Mouse (Mus musculus): ENCODE results near the gene Taf6. TPM values are rescaled to one million over a fixed set of nuclear protein-coding genes. Genes with fewer than 3 reads are reported as not detected.

Taf6 gene
- polyA plus RNA-seq, 1 experiment from 2014 or later = 150 TPM

DNA sequence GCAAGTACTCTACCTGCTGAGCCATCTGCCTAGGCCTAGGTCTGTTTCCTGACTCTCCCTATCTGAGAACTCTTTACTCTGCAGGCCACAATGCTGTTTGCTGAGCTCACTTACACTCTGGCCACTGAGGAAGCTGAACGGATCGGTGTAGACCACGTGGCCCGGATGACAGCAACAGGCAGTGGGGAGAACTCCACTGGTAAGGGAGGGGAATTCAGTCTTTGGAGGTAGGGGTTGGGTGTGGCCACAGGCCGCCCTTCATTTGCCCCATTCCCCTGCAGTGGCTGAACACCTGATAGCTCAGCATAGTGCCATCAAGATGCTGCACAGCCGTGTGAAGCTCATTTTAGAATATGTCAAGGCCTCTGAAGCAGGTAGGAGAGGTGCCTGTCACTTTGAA lies 24.2 kb downstream of the Taf6 start:
- Histone ChIP-seq H3K4me3 (ENCODE audit: low read depth, low read length) (no peak overlapping the region), H3K36me3 (ENCODE audit: control insufficient read depth, insufficient read depth, low read length) (peaks cover 31% of the 10 kb centered on the region; the same call in 1 of the 2 replicates)

DNA sequence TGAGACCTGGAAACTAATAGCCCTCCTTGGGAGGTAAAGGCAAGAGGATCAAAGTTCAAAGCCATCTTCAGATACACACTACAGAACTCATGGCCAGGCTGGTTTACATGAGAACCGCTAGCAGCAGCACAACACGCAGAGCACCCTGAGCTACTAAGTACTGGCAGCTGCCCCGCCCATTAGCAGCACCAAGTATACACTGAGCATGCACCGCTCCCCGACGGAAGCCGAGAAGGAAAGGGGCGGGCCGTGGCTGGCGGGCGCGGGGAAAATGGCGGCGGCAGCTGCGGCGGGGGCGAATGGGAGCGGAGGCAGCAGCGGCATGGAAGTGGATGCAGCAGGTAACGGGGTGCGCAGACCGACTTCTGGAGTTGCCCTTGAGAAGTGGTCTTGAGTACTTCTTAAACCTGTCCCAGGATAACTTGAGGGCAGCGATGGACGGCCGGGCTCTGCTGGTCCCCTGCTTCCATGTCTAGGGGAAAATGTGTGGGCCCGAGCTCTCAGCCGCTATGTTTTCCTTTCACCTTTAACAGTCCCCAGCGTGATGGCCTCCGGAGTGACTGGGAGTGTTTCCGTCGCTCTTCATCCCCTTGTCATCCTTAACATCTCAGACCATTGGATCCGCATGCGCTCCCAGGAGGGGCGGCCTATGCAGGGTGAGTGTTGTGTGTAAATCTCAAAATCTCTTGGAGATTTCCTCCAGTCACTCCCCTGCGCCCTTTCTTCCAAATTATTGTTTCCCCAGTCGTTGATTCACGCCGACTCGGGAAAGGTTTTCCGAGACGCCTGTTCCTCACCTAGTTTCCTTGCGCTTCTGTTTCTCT lies 26.2 kb downstream of the Taf6 start, which contains the start of gene Cops6:
Cops6 (plus strand) TSS at position 230 of the 824 bp plus-strand sequence.
- H3K9ac ChIP-seq (ENCODE audit: low read length) = peak within 1 kb of the TSS; percentile 75
- 1% methylated on average over 42 of the region's 42 CpGs for WGBS

More for the DNA sequence above, 24.2 kb downstream of the Taf6 start:
- H3K4me2 ChIP-seq (ENCODE audit: low read depth, low read length, severe bottlenecking) = no peak overlapping the region
- H3K9ac ChIP-seq (ENCODE audit: low read length) = no peak overlapping the region
- H3K27ac ChIP-seq (ENCODE audit: low read depth, low read length) = no peak overlapping the region
- H3K9me3 ChIP-seq (ENCODE audit: control insufficient read depth, low read length) = no peaks in the 10 kb centered on the region
- 76% methylated on average over 6 of the region's 6 CpGs for WGBS
- no peak for DNase-seq (ENCODE audit: low spot score)
- peaks cover 4% of the 10 kb centered on the region; the same call in 1 of the 2 replicates for H3K4me1 ChIP-seq (replicated peaks; ENCODE audit: control insufficient read depth, insufficient read depth, low read length)
- no peaks in the 10 kb centered on the region for H3K27me3 ChIP-seq (ENCODE audit: control insufficient read depth, insufficient read depth, low read length)
- ATAC-seq (replicated peaks; ENCODE audit: low FRiP score) = no peak

DNA sequence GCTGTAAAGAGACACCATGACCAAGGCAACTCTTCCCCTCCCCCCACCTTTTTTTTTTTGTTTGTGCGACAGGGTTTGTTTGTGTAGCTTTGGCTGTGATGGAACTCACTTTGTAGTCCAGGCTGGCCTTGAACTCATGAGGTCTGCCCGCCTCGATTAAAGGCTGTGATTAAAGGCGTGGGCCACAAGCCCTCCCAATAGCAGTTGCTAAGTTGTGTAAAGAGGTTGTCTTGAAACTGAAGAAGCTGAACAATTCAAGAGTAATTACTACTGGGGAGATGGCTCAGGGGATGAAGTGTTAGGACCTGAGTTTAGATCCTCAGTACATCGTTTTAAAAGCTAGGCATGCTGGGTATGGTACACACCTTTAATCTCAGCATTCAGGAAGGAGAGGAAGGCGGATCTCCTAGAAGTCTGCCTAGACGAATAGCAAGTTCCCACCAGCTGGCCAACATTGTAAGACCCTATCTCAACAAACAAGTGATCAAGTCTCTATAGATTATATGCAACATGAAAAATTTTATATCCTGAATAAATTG lies 27.0 kb downstream of the Taf6 start:
- Histone ChIP-seq H3K4me2 (ENCODE audit: low read depth, low read length, severe bottlenecking) (peak overlapping the region; percentile 40; the same call in 1 of the 2 replicates), H3K9ac (ENCODE audit: low read length) (peak overlapping the region; percentile 75; the same call in 1 of the 2 replicates), H3K36me3 (ENCODE audit: control insufficient read depth, insufficient read depth, low read length) (peaks cover 8% of the 10 kb centered on the region; the same call in 1 of the 2 replicates), H3K27ac (ENCODE audit: low read depth, low read length) (no peak overlapping the region), H3K27me3 (ENCODE audit: control insufficient read depth, insufficient read depth, low read length) (no peaks in the 10 kb centered on the region), H3K4me3 (ENCODE audit: low read depth, low read length) (peak overlapping the region; percentile 74), H3K4me1 (replicated peaks; ENCODE audit: control insufficient read depth, insufficient read depth, low read length) (peaks cover 4% of the 10 kb centered on the region; the same call in 1 of the 2 replicates), H3K9me3 (ENCODE audit: control insufficient read depth, low read length) (no peaks in the 10 kb centered on the region)
- DNase-seq (ENCODE audit: low spot score) = no peak
- peak; percentile 2; the same call in 1 of the 2 replicates for ATAC-seq (replicated peaks; ENCODE audit: low FRiP score)
- 72% methylated on average over 7 of the region's 7 CpGs for WGBS

More for the DNA sequence above, 26.2 kb downstream of the Taf6 start, which contains the start of gene Cops6:
- Histone ChIP-seq H3K36me3 (ENCODE audit: control insufficient read depth, insufficient read depth, low read length) (peaks cover 13% of the 10 kb centered on the region; the same call in 1 of the 2 replicates), H3K9me3 (ENCODE audit: control insufficient read depth, low read length) (no peaks in the 10 kb centered on the region), H3K4me2 (ENCODE audit: low read depth, low read length, severe bottlenecking) (peak within 1 kb of the TSS; percentile 53), H3K27ac (ENCODE audit: low read depth, low read length) (peak within 1 kb of the TSS; percentile 54; the same call in 1 of the 2 replicates), H3K4me3 (ENCODE audit: low read depth, low read length) (peak within 1 kb of the TSS; percentile 74), H3K27me3 (ENCODE audit: control insufficient read depth, insufficient read depth, low read length) (no peaks in the 10 kb centered on the region), H3K4me1 (replicated peaks; ENCODE audit: control insufficient read depth, insufficient read depth, low read length) (peaks cover 4% of the 10 kb centered on the region; the same call in 1 of the 2 replicates)
- peak; percentile 96 for DNase-seq (ENCODE audit: low spot score)
- peak; percentile 95 for ATAC-seq (replicated peaks; ENCODE audit: low FRiP score)

DNA sequence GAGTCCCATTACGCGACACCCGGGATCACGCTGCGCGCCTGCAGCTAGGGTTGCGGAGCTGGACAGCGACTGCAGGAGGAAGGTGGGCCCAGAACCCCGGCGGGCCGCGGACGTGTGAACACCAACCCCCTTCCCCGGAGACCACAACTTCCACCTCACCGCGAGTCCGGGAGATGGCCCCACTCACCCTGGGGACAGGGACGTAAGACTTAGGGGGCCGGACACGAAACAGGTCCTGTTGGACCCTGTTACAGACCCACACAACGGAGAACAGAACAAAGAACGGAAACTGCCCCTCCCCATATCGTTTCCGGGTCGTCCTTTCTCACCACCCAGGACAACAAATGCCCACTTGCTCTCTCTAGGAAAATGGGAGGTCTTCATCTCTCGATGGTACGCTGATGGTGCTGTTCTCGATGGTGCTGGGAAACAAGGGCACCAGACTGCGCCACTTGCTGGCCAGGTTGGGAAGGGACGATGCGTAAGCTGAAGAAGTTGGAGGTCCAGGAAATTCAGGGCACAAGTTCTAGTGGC lies 31.7 kb downstream of the Taf6 start, which contains the start of gene Zfp113:
Zfp113 (minus strand) TSS at position 302 of the 534 bp plus-strand sequence.
- Histone ChIP-seq H3K27ac (ENCODE audit: low read depth, low read length) (peak within 1 kb of the TSS; percentile 93), H3K36me3 (ENCODE audit: control insufficient read depth, insufficient read depth, low read length) (peaks cover 7% of the 10 kb centered on the region), H3K4me2 (ENCODE audit: low read depth, low read length, severe bottlenecking) (peak within 1 kb of the TSS; percentile 69), H3K4me1 (replicated peaks; ENCODE audit: control insufficient read depth, insufficient read depth, low read length) (peaks cover 2% of the 10 kb centered on the region; the same call in 1 of the 2 replicates), H3K27me3 (ENCODE audit: control insufficient read depth, insufficient read depth, low read length) (no peaks in the 10 kb centered on the region), H3K4me3 (ENCODE audit: low read depth, low read length) (peak within 1 kb of the TSS; percentile 82), H3K9me3 (ENCODE audit: control insufficient read depth, low read length) (no peaks in the 10 kb centered on the region), H3K9ac (ENCODE audit: low read length) (peak within 1 kb of the TSS; percentile 97)
- DNase-seq (ENCODE audit: low spot score) (peak; percentile 89), ATAC-seq (replicated peaks; ENCODE audit: low FRiP score) (peak; percentile 97)
- WGBS = under 1% methylated on average over 31 of the region's 31 CpGs

DNA sequence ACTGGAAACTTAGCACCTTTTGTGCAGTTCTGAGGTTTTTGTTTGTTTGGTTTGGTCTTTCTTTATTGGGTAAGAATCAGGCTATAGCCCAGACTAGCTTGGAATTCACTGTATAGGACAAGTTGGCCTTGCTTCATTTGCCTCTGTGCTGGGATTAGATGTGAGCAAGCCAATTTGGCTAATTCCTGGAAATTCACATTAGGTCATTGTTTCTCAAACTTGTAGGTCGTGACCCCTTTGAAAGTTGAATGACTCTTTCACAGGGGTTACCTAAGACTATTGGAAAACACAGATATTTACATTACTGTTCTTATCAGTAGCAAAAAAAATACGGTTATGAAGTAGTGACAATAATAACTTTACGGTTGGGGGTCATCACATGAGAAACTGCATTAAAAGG lies 32.9 kb downstream of the Taf6 start:
- Histone ChIP-seq H3K4me1 (replicated peaks; ENCODE audit: control insufficient read depth, insufficient read depth, low read length) (peaks cover 2% of the 10 kb centered on the region; the same call in 1 of the 2 replicates), H3K27me3 (ENCODE audit: control insufficient read depth, insufficient read depth, low read length) (no peaks in the 10 kb centered on the region), H3K27ac (ENCODE audit: low read depth, low read length) (no peak overlapping the region), H3K4me3 (ENCODE audit: low read depth, low read length) (peak overlapping the region; percentile 82), H3K36me3 (ENCODE audit: control insufficient read depth, insufficient read depth, low read length) (peaks cover 10% of the 10 kb centered on the region), H3K9me3 (ENCODE audit: control insufficient read depth, low read length) (no peaks in the 10 kb centered on the region), H3K4me2 (ENCODE audit: low read depth, low read length, severe bottlenecking) (peak overlapping the region; percentile 69), H3K9ac (ENCODE audit: low read length) (peak overlapping the region; percentile 97)
- no peak for ATAC-seq (replicated peaks; ENCODE audit: low FRiP score)
- 84% methylated on average over 3 of the region's 3 CpGs for WGBS
- no peak for DNase-seq (ENCODE audit: low spot score)

DNA sequence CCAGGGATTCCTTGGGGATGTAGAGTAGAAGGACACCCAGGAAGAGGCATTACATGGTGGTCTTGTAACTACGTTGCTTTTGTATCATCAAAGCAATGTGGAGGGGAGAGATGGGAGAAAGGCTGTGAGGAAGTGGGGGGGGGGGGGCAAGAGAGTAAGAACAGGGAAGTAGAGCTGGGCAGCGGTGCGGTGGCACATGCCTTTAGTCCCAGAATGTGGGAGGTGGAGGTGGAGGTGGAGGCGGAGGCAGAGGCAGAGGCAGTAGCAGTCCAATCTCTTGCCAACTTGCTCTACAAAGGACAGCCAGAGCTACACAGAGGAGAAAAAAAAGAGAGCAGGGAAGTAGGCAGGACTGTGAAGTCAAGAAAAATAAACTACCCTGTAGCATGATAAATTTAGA lies 48.7 kb downstream of the Taf6 start:
- WGBS = 85% methylated on average over 4 of the region's 4 CpGs
- H3K4me3 ChIP-seq (ENCODE audit: low read depth, low read length) = no peak overlapping the region
- H3K4me1 ChIP-seq (replicated peaks; ENCODE audit: control insufficient read depth, insufficient read depth, low read length) = no peaks in the 10 kb centered on the region
- H3K9me3 ChIP-seq (ENCODE audit: control insufficient read depth, low read length) = no peaks in the 10 kb centered on the region
- ATAC-seq (replicated peaks; ENCODE audit: low FRiP score) (no peak), DNase-seq (ENCODE audit: low spot score) (no peak)
- no peak overlapping the region for H3K27ac ChIP-seq (ENCODE audit: low read depth, low read length)
- H3K36me3 ChIP-seq (ENCODE audit: control insufficient read depth, insufficient read depth, low read length) = peaks cover 11% of the 10 kb centered on the region; the same call in 1 of the 2 replicates
- no peak overlapping the region for H3K9ac ChIP-seq (ENCODE audit: low read length)
- H3K4me2 ChIP-seq (ENCODE audit: low read depth, low read length, severe bottlenecking) = no peak overlapping the region
- no peaks in the 10 kb centered on the region for H3K27me3 ChIP-seq (ENCODE audit: control insufficient read depth, insufficient read depth, low read length)

DNA sequence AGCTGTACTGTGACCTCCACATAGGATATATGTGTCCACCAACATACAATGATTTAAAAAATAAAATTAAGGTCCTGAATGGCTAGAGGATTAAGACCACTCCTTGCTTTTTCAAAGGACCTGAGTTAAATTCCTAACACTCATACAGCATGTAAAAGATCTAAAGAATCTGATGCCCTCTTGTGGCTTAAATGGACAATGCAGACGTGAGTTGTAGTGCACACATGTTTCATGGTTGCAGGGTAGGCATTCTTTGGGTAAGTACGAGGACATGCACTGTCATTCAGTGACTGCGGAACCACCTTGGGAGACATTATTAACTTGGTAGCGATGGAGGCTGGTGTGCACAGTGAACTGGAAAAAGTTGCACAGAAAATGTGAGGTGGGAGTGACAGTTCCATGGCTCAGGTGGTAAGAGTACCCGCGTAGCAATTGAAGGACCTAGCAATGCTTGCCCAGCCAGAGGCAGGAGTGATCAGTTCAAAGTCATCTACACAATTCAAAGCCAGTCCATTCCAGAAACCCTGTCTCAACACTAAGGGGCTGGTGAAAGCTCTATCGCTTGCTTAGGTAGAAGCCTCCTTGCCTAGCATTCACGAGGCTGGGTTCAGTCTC lies 49.2 kb downstream of the Taf6 start:
- DNase-seq (ENCODE audit: low spot score) = no peak
- Histone ChIP-seq H3K27me3 (ENCODE audit: control insufficient read depth, insufficient read depth, low read length) (no peaks in the 10 kb centered on the region), H3K4me1 (replicated peaks; ENCODE audit: control insufficient read depth, insufficient read depth, low read length) (no peaks in the 10 kb centered on the region), H3K27ac (ENCODE audit: low read depth, low read length) (no peak overlapping the region), H3K36me3 (ENCODE audit: control insufficient read depth, insufficient read depth, low read length) (peaks cover 12% of the 10 kb centered on the region; the same call in 1 of the 2 replicates), H3K4me3 (ENCODE audit: low read depth, low read length) (no peak overlapping the region), H3K9ac (ENCODE audit: low read length) (no peak overlapping the region), H3K9me3 (ENCODE audit: control insufficient read depth, low read length) (no peaks in the 10 kb centered on the region), H3K4me2 (ENCODE audit: low read depth, low read length, severe bottlenecking) (no peak overlapping the region)
- WGBS = 70% methylated on average over 8 of the region's 8 CpGs
- no peak; the same call in 1 of the 2 replicates for ATAC-seq (replicated peaks; ENCODE audit: low FRiP score)

DNA sequence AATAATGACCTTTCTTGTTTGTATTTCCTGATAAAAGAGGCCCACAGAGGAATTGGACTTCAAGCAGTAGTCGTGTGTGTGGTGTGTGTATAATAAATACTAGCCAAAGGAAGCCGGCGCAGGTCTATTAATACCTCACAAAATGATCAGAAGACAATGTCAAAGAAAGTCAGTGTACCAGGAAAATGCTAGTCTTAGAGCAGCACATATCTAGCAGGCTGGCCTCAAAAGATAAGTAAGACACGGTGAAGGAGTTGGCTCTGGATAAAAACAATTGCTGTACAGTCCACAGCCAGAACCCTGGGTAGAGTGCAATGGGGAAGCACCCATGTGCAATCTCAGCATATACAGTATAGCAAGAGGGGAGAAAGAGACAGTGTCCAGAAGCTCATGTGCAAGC lies 50.0 kb downstream of the Taf6 start:
- peaks cover 14% of the 10 kb centered on the region; the same call in 1 of the 2 replicates for H3K36me3 ChIP-seq (ENCODE audit: control insufficient read depth, insufficient read depth, low read length)
- 87% methylated on average over 4 of the region's 4 CpGs for WGBS
- H3K9ac ChIP-seq (ENCODE audit: low read length) = no peak overlapping the region
- ATAC-seq (replicated peaks; ENCODE audit: low FRiP score) (no peak), DNase-seq (ENCODE audit: low spot score) (no peak)
- H3K27me3 ChIP-seq (ENCODE audit: control insufficient read depth, insufficient read depth, low read length) = no peaks in the 10 kb centered on the region
- no peaks in the 10 kb centered on the region for H3K4me1 ChIP-seq (replicated peaks; ENCODE audit: control insufficient read depth, insufficient read depth, low read length)
- no peak overlapping the region for H3K4me2 ChIP-seq (ENCODE audit: low read depth, low read length, severe bottlenecking)
- no peaks in the 10 kb centered on the region for H3K9me3 ChIP-seq (ENCODE audit: control insufficient read depth, low read length)
- no peak overlapping the region for H3K27ac ChIP-seq (ENCODE audit: low read depth, low read length)
- H3K4me3 ChIP-seq (ENCODE audit: low read depth, low read length) = no peak overlapping the region
